Mouse (Mus musculus) mesoderm, embryonic 11.5 days (tissue): Measurements from ENCODE around the gene Numb.

Source experiments
- DNase-seq: peaks from one replicate; pipeline ENCODE4 v3.0.0-alpha.2; 2012; ENCODE audit warnings: low read depth, low spot score

Numb gene

DNA sequence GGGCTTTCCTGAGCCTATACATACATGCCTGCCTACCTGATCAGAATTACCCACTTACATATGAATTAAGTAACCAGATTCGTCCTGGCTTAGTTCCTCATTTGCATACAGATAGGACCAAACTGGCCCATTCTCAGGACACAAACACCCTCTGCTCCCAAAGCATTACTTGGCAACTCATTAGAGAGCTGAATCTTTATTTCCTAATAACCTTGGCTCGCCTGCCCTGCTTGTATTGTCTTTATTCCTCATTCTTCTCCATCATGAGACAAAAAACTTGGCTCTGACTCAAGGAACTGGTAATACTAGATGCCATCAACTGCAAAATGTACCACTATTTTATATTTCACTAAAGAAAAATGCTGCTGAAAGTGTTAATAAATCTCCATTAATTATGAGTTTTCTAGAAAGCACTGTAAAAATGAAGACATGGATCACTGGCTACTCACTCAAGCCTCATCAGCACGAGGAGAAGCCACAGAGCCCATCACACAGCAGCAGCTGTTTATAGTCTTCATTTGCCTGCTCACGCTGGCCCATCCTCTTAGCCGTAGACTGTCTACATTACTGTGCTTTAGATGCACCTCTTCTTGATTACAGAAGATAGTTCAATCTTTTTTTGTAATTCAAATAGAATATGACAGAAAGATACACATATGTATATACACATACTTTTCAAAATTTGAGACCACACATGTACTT lies 69.1 kb downstream of the Numb start:
- no peak for DNase-seq

DNA sequence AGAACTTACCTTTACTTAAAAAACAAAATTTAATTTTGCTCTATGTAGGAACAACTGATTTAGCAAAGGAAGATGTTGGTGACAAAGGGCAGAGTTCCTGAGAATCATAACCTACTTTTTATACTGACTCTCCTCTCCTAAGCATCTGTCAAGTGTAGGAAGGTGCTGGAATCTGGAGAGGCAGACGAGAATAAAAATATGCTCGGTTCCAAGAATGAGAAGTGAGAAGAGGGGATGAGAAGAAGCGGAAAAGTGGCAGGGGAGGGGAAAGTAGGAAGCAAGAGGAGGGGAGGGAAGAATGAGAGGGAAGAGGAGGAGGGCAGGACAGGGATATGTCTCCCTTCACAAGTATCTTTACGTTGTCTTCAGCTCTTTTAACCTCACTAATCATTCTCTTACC lies 71.4 kb downstream of the Numb start:
- DNase-seq = no peak

DNA sequence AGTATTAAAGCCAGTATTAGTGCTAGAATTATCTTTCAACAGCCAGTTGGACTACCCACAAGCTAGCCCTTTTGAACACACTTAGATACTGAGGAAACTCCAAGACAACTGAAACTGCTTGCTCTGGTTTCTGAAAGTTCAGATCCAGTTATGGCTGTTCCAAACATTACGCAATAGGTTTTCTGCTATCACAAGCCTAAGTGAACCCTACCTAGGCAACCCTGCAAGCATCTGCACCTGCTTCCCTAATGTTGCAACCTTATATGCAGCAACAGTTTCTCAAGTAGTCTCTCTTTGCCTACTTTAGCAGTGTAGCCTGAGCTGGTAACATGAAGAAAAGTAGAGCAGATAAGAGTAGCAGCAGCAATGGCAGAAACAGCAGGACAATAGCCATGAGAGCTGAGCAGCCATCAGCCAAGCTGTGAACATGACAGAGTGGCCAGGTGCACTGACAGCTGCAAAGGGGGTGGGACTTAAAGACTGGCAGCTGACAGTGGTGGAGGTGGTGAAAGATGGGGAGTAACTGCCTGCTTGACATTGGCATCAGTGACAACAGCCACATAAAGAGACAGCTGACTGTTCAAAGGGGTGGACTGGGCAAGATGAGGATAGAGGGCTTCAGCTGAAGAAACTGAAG lies 73.0 kb downstream of the Numb start:
- DNase-seq = peak; percentile 7

DNA sequence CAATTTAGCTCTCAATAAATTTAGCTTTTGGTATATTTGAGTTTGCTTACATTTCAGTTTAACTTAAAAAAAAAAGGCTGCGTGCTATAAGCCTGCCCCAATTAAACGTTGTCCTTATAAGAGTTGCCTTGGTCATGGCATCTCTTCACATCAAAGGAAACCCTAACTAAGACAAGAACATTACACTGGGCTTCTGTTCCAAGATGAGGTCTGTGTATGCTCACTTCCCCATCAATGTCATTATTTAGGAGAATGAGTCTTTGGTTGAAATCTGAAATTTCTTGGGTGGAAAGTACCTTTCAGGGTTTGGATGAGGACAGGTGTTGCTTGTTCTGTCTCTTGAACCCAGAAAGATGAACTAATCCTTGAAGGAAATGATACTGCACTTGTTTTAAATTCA lies 73.9 kb downstream of the Numb start:
- DNase-seq = no peak

DNA sequence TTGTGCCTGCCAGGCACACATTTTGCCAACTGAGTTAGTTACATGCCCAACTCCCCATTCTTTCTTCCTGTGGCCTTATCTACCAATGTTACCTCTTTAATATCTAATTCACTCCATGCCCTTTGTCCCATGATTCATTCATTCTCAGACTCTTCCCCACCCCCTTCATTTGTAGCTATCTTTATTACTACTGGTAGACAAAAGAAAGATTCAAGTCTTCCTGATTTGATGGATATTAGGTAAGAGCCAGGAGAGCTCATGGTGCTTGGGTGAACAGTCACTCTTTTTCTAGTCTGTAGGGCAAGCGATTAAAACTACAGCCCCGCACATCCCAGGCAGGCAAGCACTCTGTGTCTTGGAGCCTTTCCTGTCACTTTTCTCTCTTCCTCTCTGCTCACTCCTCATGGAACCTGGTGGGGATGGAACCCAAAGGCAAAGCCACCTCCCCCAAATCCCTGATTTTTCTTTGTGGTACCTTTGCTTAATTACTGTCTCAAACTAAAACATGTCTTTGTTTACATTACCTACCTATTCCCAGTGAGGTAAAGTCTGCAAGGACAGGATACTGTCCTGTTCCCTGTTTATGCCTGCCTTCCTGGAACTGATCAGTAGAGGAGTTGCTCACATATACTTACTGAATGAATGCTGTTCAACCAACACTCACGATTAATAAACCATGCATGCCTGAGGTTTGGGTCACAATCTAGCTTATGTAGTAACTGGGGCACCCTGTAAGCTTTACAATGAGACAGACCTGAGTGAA lies 78.9 kb downstream of the Numb start:
- no peak for DNase-seq

DNA sequence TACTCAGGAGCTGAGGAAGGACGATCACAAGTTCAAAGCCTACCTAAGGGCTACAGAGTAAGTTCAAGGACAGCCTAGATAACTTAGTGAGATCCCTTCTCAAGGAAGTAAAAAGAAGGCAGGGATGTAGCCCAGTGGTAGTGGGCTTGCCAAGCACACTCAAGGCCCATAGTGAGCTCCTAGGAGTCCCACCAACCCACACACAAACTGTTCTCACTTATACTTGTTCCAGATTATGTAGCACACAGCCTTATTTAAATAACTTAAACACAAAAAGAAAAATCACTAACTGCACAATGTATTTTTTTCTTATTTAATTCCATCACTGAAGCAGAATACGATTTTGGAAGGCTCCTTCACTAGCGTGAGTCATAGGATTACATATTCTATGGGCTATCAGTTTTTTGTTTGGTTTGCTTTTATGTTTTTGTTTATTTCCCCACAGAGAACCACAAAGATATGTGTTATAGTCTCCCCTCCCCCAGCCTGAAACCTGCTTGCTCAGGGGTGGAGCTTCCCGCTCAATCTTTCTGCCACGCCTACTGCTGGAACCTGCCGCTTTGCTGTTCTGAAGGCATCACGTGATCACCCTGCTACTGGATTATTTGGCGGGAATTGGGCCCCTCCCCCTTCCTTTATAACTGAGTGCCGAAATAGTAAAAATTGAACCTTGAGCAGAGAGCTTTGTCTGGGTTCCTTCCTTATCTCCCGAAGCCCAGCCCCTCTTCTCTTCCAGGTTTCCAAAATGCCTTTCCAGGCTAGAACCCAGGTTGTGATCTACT lies 80.1 kb downstream of the Numb start:
- DNase-seq = no peak

DNA sequence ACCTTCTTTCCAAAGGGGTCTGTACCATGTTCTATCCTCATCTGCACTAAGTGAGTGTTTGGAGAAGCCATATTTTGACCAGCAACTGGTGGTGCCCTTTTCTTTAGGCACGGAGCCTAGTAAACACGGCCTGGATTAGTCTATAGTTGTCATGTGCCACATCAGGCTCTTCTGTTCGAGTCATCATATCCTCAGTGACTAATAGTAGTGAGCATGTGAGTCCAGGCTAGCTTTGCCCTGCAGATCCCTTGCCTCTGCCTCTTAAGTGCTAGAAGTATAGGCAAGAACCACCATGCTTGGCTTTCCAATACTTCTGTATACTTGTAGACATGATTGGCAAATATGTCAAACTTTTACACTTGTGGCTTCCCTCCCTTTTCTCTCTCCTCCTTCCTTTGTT lies 87.8 kb downstream of the Numb start:
- no peak for DNase-seq

DNA sequence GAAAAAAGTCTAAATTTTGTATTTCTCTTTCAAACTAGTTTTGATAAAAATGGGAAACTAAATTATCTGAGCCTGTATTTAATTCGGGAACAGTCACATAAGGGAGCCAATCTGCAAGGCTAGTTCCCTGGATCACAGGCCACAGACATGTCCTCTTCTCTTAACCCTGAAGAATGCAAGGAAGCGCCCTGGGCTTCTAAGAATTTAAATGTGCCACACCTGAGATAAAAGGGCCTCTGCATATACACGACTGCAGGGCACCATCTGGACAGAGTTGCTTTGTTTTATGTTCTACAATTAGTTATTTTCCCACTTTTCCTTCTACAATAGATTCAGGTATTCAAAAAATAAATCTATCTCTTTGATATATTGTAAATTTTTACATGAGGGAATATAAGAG lies 91.3 kb downstream of the Numb start:
- DNase-seq = no peak

DNA sequence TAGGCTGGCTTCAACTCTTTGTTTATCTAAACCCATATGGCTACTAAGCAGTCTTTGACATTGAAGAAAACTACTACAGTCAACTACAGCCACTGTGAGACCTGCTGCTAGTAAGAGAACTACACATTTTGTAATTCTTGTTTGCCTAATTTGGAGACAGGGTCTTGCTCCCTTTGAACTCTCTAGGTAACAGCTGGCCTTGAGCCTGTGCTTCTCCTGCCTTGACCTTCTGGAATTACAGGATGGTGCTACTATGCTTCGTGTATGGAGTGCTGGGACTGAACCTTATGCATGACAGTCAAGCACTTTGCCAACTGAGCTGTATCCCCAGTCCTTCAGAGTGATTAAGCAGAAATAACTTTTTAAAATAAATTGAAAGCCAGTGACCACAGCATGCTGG lies 105.1 kb downstream of the Numb start:
- no peak for DNase-seq

DNA sequence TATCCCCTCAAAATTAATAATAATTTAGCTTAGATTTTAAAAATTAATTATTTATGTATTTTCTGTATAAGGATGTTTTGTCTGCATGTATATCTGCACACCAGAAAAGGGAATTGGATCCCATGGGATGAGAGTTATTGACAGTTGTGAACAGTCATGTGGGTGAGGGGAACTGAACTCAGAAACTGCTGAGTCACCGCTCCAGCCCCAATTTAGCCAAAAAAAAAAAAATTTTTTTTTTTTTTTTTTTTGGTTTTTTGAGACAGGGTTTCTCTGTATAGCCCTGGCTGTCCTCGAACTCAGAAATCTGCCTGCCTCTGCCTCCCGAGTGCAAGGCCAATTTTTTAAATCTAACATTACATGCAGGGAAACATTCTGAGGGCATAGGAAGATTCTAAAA lies 109.8 kb downstream of the Numb start:
- DNase-seq = no peak

DNA sequence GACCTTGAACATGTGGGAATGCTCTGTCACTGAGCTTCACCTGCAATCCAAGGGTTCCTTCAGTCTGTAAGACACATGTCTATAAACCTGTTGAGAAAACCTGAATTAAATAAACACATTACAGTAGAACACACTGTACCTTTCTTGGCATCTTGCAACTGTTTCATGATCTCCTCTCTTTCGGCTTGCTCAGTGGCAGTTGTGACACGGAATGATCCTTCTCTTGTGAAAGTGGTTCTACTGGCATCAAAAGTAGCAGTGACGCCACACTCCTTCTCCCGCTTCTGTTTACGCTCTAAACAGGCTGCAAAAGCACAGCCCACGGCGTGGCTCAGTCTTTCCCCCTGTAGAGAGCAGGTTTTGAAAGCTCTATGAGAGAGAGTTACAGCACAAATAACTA lies 118.1 kb downstream of the Numb start:
- no peak for DNase-seq

DNA sequence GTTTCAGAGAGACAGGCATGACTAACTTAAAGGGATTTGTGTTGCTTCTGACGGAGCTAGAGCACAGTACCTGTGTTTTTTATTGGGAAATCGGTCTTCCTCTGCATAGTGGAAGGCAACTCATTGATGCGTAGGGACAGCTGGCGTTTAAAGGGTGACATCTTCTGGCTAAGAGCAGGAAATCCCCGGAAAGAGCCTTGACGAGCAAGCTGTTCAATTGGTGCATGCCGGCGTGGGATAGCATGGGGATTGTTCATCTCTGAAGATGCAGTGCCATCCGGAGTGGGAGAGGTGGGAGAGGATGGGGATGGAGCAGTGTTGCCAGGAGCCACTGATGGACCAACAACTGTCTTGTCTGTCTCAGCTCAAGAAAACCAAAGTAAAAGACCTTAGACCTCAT lies 120.8 kb downstream of the Numb start:
- DNase-seq = no peak

DNA sequence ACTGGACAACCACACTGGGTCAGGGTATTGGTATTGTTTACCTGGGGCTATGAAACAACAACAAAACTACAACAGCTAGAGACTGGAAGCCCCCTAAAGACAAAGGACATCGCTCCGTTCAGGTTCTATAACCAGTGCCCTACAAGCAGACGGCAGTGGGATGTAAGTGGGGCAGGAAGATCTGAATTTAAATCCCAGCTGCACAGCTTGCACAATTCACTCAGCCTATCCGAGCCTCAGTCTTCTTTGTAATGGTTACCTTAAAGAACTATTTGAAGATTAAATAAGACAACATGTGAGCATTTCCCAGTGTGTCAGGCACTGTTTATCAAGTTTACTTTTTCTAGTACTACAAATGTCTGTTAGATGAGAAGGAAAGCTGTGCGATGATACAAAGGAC lies 123.4 kb downstream of the Numb start:
- no peak for DNase-seq

DNA sequence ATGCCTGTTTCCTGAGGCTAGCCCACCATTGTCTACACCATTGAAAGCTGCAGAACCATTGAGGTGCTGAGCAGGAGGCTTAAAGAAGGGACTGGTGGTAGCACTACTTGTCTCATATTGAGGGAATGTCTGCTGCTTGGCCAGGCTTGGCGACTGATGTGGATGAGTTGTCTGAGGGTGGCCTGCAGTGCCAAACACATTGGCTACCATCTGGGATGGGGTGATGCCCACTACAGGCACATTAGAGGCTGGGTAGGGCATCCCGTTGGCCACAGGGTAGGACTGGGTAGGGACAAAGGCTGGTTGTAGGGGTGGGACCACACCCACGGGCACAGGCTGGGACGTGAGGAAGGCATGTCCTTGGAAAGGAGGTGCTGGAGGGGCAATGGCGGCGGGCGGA lies 126.1 kb downstream of the Numb start:
- DNase-seq = no peak

DNA sequence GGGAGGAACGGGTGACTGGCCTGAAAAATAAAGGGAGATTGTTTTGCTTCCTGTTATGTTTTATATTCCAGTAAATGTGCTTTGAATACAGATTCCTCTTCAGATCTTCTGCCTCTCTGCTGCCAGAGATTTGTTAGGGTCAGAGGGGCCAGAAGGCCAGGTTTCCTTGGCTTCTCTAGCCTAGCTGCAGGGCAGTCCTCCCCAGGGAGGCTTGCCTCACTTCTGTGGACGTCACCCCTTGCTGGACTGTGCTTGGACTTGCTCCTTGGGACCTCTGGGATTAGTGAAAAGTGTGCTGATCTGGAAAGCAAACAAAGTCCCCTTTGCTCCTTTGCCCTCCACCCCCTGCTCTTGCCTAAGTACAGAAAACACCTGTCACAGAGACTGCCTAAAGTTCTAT lies 126.7 kb downstream of the Numb start:
- DNase-seq = no peak

DNA sequence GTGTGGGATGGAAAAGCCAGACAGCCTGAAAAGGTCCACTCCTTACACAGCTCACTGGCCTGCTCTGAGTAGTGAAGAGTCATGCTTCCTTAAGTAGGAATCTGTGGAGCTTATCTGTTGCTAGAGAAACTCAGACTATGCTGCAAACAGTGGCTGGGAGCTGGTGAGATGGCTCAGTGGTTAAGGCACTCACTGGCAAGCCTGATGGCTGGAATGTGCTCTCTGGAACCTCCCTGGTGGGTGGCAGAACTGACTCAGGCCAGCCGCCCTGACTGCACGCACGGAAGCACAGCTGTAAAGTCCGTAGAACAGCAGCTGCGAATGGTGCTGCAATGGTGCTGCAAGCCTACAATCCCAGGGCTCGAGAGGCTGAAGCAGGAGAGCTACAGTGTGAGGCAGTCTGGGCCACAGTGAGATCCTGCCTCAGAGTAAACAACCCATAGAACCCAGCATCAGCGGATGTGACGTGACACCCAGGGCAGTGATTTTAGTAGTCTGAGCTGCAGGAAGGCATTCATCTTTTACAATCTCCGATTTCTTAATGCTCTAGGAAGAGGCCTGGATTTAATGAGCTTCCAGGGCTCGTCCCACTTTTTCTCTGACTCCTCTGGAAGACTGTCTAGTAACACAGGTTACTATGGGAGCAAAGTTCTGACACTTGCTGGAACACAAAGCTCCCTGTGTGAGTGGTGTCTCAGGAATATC lies 128.9 kb downstream of the Numb start:
- no peak for DNase-seq

DNA sequence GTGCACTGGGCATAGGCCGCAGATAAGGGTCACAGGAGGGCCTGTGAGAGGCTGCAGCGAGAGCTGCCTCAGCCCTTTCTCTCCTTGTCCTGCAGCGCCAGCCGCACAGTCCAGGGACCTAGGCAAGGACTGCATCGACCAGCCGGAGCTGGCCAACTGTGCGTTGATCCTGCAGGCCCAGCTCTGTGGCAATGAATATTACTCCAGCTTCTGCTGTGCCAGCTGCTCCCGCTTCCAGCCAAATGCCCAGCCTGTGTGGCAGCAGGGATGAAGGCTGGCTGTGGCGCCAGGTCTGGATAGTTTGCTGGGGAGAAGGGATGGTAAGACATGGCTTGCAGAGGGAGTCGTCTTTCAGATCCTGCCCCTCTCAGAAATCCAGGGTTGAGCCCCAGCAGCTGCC lies 130.0 kb downstream of the Numb start:
- no peak for DNase-seq

DNA sequence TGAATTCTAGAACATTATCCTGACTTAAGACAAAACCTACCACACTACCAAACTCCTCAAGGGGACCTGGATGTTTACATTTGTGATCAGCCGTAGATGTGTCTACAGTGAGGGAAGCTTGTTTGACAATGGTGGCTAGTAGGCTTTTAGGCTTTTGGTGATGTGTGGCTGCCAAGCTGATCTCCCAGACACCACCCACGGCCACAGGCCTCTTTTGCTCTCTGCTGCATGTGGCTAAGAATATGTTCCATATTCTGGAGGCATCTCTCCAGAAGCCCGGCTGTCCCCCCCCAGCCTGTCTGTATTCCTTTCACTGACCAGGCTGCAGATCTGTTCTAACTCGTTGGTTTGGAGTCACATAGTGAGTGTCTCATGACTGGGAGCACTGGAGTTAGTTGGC lies 131.0 kb downstream of the Numb start:
- DNase-seq = no peak

DNA sequence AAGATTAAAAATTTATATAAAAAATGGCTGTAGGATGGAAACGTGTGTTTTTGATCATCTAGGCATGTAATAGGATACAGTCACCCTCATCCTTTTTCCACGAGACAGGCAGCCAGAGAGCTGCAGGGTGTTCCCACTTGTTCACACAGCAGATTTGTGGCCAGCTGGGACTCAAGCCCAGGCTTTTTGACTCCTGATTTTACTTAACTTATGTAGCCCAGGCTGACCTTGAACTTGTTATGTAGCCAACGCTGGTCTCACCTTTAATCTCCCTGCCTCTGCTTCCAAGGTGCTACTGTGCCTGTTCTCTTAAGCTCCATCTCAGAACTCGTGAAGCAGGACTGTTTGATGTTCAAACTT lies 132.0 kb downstream of the Numb start:
- DNase-seq = no peak

DNA sequence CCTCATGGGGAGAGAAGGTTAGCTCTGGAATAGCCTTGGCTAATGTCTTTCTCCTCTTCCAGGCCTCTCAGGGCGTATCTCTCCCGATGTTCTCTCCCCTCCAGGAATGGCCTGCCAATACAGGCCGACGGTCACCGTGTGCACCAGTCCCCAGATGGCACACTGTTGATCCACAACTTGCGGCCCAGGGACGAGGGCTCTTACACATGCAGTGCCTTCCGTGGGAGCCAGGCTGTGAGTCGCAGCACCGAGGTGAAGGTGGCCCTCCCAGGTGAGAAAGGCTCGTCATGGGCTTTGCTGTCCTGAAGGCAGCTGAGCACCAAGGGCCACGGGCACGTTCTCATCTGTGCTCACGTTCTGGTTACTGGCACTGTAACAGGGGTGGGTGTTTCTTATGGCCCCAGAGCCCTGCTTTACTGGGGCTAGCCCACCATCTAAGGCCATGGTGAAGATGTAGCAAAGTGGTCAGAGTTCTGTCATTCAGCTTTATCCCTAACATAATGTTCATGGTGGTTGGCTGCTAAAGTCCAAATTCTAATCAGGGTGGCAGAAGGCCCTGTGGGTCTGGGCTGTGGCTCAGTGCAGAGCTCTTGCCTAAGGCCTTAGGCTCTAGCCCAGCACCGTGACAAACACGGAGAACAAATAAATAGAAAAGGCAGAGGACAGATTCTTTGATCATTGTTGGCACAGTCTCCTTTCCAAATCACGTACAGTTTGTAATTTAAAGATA lies 132.5 kb downstream of the Numb start:
- DNase-seq = no peak

DNA sequence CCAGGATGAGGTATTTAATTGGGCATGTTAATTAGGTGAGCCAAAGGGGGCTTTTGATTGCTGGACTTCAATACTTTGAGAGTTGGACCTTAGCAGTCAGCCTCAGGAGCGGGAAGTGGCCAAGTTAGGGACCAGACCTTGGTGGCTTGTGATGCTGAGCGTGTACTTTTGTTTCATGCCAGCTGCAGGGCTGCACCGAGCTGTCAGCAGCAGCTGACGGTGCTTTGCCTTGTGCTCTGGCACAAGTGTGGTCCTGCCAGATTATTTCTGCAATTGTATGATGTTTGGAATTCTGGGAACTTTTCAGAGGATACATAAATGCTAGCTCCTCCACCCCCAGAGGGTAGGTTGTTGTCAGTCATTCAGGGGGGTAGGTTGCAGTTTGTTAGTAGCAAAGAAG lies 136.4 kb downstream of the Numb start:
- DNase-seq = no peak
